Mouse (Mus musculus) neural tube, embryonic 15.5 days (tissue): ENCODE measurements around the gene B4gat1. TPM values are rescaled to one million over a fixed set of nuclear protein-coding genes. Genes with fewer than 3 reads are reported as not detected.
A peak's percentile ranks its signal among the peaks of the same experiment; 100 is the strongest.

Experiments
- ATAC-seq: fragments of 200-750 bp; cut with Nextera tagmentation; 2 replicates; pipeline ENCODE4 v1.8.0; 2017; ENCODE audit warnings: mild to moderate bottlenecking, moderate TSS enrichment, moderate library complexity; ENCODE audit not compliant: low FRiP score
- H3K27ac ChIP-seq: fragments of 300-500 bp; sonication (generic); replicated peaks from 2 replicates; pipeline ENCODE4 v1.5.1; 2015; ENCODE audit warnings: mild to moderate bottlenecking, inconsistent platforms
- H3K27me3 ChIP-seq: fragments of 300-500 bp; sonication (generic); replicated peaks from 2 replicates; pipeline ENCODE4 v1.6.1; 2015; ENCODE audit warnings: inconsistent platforms
- H3K36me3 ChIP-seq: fragments of 300-500 bp; sonication (generic); 2 replicates; pipeline ENCODE4 v1.6.1; 2015; ENCODE audit warnings: inconsistent platforms
- H3K4me1 ChIP-seq: fragments of 300-500 bp; sonication (generic); 2 replicates; pipeline ENCODE4 v1.6.1; 2015; ENCODE audit warnings: inconsistent platforms
- H3K4me2 ChIP-seq: fragments of 300-500 bp; sonication (generic); 2 replicates; pipeline ENCODE4 v1.6.1; 2015; ENCODE audit warnings: inconsistent platforms, mild to moderate bottlenecking, moderate library complexity
- H3K4me3 ChIP-seq: fragments of 300-500 bp; sonication (generic); replicated peaks from 2 replicates; pipeline ENCODE4 v1.5.1; 2015; ENCODE audit warnings: mild to moderate bottlenecking, inconsistent platforms
- H3K9ac ChIP-seq: fragments of 300-500 bp; sonication (generic); replicated peaks from 2 replicates; pipeline ENCODE4 v1.6.1; 2015; ENCODE audit warnings: mild to moderate bottlenecking, inconsistent platforms
- H3K9me3 ChIP-seq: fragments of 300-500 bp; sonication (generic); replicated peaks from 2 replicates; pipeline ENCODE4 v1.6.1; 2016; ENCODE audit warnings: inconsistent platforms
- WGBS: fragments of 180-500 bp; shearing (Covaris S2); methylation state at CpG from one replicate; pipeline ENCODE4 v1.1.7; 2015; ENCODE audit warnings: mixed read lengths; 5-methylcytosine and 5-hydroxymethylcytosine counted together
- polyA plus RNA-seq: library from polyadenylated mRNA; unstranded; fragments of >200 nt; fragmentation: Nextera tagmentation; extraction: Ambion mirVana; gene quantifications from 2 replicates; pipeline ENCODE4 v1.2.1, GENCODE M21; 2015

B4gat1 gene
- polyA plus RNA-seq, 1 experiment from 2014 or later: 113 TPM

DNA sequence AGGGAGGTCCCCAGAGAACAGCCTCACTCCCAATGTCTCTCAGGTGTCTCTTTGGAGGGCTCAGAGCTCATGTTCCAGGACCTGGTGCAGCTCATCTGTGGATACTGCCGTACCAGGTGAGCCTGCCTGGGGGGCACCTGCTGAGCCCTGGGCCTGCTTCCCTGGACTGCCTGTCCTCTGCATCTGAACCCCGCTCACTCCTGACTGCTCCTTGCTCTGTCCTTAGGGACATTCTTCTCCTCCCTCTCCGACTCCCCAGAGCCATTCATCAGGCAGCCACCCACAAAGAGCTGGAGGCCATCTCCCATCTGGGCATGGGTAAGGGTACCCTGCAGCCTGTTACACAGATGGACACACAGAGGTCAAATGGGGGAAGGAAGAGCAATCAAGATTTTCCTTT, 12.9 kb downstream of the B4gat1 start:
- no peak overlapping the region for H3K27ac ChIP-seq
- no peak for ATAC-seq
- no peaks in the 10 kb centered on the region for H3K9me3 ChIP-seq
- H3K9ac ChIP-seq: no peak overlapping the region
- no peak overlapping the region for H3K4me3 ChIP-seq
- peak overlapping the region; percentile 24; the same call in 1 of the 2 replicates for H3K4me2 ChIP-seq
- 44% methylated on average over 3 of the region's 3 CpGs for WGBS
- H3K27me3 ChIP-seq: peaks cover 48% of the 10 kb centered on the region
- peaks cover 26% of the 10 kb centered on the region for H3K36me3 ChIP-seq
- H3K4me1 ChIP-seq: peaks cover 18% of the 10 kb centered on the region

DNA sequence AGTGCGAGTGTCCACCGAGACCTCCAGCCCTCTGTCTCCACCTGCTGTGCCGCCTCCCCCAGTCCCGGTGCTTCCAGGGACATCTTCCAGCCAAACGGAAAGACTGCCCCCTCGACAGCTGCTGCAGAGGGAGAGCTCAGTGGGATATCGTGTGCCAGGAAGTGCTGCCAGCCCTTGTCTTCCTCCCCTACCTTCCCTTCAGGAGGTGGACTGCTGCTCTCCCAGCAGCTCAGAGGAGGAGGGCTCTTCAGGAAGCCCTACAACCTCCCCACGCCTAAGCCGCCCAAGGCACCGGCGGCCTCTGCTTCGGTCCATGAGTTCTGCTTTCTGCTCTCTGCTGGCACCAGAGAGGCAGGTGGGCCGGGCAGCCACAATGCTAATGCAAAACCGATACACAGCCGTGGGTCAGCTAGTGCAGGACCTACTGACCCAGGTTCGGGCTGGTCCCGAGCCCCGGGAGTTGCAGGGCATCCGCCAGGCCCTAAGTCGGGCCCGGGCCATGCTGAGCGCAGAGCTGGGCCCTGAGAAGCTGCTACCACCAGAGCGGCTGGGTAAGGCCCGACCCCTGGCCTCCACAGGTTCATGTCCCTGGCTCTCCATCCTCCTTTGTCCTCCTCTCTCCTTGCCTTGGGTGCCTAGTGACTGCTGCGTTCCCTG, 13.7 kb downstream of the B4gat1 start:
- no peak for ATAC-seq
- no peak overlapping the region for H3K4me3 ChIP-seq
- no peak overlapping the region for H3K9ac ChIP-seq
- WGBS: 33% methylated on average over 25 of the region's 25 CpGs
- no peak overlapping the region for H3K27ac ChIP-seq
- no peak overlapping the region for H3K4me2 ChIP-seq
- peaks cover 19% of the 10 kb centered on the region for H3K4me1 ChIP-seq
- peaks cover 18% of the 10 kb centered on the region for H3K36me3 ChIP-seq
- no peaks in the 10 kb centered on the region for H3K9me3 ChIP-seq
- H3K27me3 ChIP-seq: peaks cover 48% of the 10 kb centered on the region

DNA sequence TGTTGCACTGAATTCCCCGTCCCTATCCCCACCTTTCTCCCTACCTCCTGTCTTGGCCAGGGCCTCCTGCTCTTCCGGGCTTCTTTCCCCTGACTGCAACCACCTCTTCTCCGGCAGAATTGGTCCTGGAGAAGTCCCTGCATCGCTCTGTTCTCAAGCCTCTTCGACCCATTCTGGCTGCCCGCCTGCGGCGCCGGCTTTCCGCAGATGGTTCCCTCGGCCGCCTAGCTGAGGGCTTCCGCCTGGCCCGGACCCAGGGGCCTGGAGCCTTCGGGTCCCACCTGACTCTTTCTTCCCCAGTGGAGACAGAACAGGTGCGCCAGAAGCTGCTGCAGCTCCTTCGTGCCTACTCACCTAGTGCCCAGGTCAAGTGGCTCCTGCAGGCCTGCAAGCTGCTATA, 14.2 kb downstream of the B4gat1 start:
- H3K27ac ChIP-seq: no peak overlapping the region
- H3K4me1 ChIP-seq: peaks cover 19% of the 10 kb centered on the region
- no peaks in the 10 kb centered on the region for H3K9me3 ChIP-seq
- no peak overlapping the region for H3K4me2 ChIP-seq
- H3K9ac ChIP-seq: no peak overlapping the region
- no peak for ATAC-seq
- H3K4me3 ChIP-seq: no peak overlapping the region
- WGBS: 62% methylated on average over 17 of the region's 17 CpGs
- H3K36me3 ChIP-seq: peaks cover 12% of the 10 kb centered on the region; the same call in 1 of the 2 replicates
- H3K27me3 ChIP-seq: peaks cover 52% of the 10 kb centered on the region

DNA sequence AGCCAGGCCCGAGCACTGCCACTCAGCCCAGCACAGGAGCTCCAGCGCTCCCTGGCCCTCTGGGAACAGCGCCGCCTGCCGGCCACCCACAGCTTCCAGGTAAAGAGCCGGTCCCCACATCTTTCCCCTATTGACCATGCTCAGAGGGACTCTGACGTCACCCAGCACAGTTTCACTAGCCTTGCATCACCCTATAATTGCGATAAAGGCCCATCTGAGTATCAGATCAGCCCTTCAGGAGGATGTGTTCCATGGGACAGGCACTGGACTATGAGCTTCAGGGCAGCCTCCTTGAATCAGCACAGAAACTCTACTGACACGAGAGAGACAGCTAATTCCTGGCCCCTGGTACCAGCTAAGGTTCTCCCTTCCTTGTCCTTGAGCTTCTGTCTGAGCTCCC, 15.3 kb downstream of the B4gat1 start:
- peaks cover 21% of the 10 kb centered on the region for H3K4me1 ChIP-seq
- H3K4me3 ChIP-seq: no peak overlapping the region
- H3K36me3 ChIP-seq: peaks cover 2% of the 10 kb centered on the region; the same call in 1 of the 2 replicates
- WGBS: 24% methylated on average over 9 of the region's 9 CpGs
- H3K27me3 ChIP-seq: peaks cover 56% of the 10 kb centered on the region
- no peak overlapping the region for H3K9ac ChIP-seq
- H3K27ac ChIP-seq: no peak overlapping the region
- H3K4me2 ChIP-seq: no peak overlapping the region
- no peaks in the 10 kb centered on the region for H3K9me3 ChIP-seq
- ATAC-seq: no peak

DNA sequence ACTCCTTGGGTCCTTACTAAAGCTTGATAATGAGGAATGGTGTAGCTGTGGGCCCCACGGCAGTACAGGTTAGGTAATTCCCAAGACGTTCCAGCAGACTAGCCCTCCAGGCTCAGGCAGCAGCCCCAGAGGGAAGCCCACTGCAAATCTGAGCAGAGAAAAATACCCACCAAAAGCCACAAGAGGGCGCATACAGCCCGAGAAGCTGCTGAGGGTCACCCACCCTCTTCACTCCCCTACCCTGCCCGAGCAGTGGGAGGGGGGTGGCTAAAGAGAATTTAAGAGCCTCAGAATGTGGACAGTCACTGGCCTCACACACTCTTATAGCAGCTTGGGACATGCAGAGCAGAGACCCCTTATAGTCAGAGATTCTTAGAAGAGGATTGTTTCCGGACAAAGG, 17.6 kb downstream of the B4gat1 start:
- no peaks in the 10 kb centered on the region for H3K9me3 ChIP-seq
- H3K27me3 ChIP-seq: peaks cover 41% of the 10 kb centered on the region
- ATAC-seq: no peak

DNA sequence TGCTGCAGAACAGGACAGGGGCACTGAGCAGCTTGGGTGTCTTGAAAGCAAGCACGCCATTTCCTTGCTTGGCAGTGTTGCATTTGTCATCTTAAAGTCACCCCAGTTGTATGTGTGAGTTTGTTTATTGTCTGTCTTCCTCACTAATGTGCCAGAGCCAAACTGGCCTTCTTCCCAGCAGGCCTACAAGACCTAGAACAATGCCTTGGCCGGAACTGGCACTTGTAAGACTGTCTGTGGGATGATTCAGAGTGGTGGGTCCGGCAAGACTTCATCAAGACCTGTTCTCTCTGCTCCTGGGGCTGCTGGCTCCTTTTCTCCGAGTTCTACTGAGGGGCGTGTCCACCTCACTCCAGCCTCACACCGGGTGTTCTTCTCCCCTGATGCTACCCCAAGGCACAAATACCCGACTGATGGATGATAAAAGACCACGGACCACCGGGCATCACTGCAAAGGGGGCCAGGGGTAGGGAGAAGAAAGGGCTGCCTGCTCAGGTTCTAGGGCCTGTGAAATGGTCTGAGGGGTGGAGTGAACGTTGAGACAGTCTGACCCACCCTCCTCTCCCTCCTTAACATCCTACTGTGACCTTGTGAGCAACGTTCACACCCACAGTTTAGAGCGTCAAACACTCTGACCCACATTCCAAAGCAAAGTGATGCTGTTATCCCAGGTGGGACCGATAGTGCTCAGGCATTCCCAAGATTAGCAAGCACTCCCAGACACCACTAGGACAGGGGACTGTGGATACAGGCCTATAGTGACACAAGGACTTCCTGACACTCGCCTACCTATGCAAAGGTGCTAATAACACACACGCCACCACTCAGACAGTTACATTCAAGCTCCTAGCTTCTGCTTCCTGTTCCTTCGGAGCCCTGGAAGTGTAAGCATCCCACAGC, 19.5 kb downstream of the B4gat1 start:
- no peak overlapping the region for H3K4me2 ChIP-seq
- WGBS: 19% methylated on average over 16 of the region's 16 CpGs
- H3K36me3 ChIP-seq: no peaks in the 10 kb centered on the region
- H3K9me3 ChIP-seq: no peaks in the 10 kb centered on the region
- no peak overlapping the region for H3K4me3 ChIP-seq
- H3K27me3 ChIP-seq: peaks cover 22% of the 10 kb centered on the region
- no peak overlapping the region for H3K27ac ChIP-seq
- no peak overlapping the region for H3K9ac ChIP-seq
- no peak for ATAC-seq
- peaks cover 18% of the 10 kb centered on the region for H3K4me1 ChIP-seq

More for the DNA sequence above, 17.6 kb downstream of the B4gat1 start:
- 10% methylated on average over 6 of the region's 6 CpGs for WGBS
- H3K36me3 ChIP-seq: no peaks in the 10 kb centered on the region
- no peak overlapping the region for H3K9ac ChIP-seq
- H3K4me3 ChIP-seq: no peak overlapping the region
- no peak overlapping the region for H3K4me2 ChIP-seq
- peaks cover 18% of the 10 kb centered on the region for H3K4me1 ChIP-seq
- no peak overlapping the region for H3K27ac ChIP-seq

DNA sequence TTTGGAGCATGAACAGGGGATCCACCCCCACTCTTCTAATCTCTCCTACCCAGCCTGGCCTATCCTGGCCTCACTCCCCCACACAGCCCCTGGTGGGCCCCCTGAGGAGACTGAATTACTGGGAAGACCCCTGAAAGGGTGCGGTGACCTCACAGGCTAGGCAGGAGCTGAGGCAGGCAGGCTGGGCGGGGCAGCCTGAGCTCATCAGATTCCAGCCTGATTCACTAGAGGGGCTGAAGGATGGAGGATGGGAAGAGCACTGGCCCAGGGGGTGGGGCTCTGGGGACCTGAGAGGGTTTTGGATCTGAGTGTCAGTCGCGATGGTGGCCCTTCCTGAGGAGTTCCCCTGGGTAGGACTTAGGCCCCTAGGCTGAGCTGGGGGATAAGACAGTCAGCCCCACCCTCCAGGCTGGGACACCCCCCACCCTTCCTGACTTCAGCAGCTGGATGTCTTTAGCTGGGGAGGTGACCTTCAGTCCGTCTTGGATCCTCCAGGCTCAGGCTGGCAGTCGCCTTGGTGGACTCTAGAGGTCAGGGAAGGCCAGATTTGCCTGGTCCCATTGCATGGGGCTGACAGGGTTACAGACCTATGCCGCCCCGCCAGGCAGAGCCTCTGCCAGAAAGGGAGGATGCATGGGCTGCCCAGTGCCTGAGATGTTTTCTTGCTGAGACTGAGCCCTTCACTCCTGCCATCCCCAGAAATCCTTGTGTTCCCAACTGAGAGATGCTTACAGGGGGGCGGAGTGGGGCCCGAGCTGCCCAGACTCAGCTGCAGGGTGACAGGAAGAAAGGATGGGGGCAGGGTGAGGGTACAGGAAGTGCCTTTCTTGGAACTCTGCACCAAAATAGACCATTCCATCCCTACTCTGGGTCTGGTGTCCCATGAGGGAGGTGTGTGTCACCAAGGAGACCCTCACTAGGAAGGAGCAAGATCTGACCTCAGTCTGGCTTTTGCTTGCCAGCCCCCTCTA, 20.5 kb downstream of the B4gat1 start:
- no peak overlapping the region for H3K4me3 ChIP-seq

DNA sequence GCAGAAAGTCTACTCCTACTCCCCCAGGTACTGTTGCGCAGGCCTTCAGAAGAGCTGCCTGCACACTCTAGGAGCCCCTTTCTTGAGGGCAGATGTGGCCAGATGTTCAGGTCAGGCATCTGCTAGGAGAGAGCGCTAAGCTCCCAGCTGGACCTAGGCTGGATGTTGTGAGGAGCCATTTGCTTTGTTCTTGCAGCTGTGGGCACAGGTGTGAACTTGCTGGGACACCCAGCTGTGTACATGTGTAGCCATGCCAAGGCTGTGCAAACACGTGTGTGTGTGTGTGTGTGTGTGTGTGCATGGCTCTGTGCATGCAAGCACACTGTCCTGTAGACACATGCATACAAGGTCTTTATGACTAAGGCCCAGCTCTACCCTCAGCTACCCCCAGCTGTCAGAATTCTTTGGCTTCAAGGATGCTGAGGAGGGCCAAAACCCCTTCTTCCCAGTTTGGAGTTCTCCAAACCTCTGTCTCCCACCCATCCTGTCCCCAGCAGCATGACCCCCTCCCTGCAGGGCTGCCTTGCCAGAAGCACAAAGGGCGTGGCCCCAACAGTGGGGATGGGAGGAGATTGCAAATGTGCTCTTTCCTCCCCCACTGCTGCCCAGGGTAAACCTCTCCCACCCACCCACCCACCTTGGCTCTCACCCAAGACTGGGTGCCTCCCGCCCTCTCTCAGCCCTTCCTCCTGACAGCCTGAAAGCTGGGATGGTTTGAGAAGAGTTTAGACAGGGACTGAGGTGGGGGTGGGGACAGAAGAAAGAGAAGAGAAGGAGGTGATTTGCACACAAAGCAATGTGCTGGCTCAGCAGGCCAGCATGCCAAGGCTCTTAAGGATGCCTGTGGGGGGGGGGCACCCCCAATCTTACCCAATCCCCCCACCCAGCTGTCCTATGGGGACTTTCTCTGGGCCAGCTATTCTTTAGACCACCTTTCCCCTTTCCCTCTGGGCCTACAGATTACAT, 22.0 kb downstream of the B4gat1 start:
- no peaks in the 10 kb centered on the region for H3K9me3 ChIP-seq
- H3K9ac ChIP-seq: no peak overlapping the region
- H3K27ac ChIP-seq: no peak overlapping the region
- H3K4me2 ChIP-seq: no peak overlapping the region
- ATAC-seq: no peak
- peaks cover 18% of the 10 kb centered on the region for H3K4me1 ChIP-seq
- H3K36me3 ChIP-seq: no peaks in the 10 kb centered on the region
- H3K27me3 ChIP-seq: peaks cover 13% of the 10 kb centered on the region
- no peak overlapping the region for H3K4me3 ChIP-seq
- WGBS: 38% methylated on average over 5 of the region's 5 CpGs

More for the DNA sequence above, 20.5 kb downstream of the B4gat1 start:
- 23% methylated on average over 10 of the region's 10 CpGs for WGBS
- Histone ChIP-seq H3K4me2 (no peak overlapping the region), H3K9ac (no peak overlapping the region), H3K9me3 (no peaks in the 10 kb centered on the region), H3K36me3 (no peaks in the 10 kb centered on the region), H3K27me3 (peaks cover 15% of the 10 kb centered on the region), H3K27ac (no peak overlapping the region), H3K4me1 (peaks cover 18% of the 10 kb centered on the region)
- 0 out of 2 replicates have a peak, but pooled peaks have one; percentile 5 for ATAC-seq

DNA sequence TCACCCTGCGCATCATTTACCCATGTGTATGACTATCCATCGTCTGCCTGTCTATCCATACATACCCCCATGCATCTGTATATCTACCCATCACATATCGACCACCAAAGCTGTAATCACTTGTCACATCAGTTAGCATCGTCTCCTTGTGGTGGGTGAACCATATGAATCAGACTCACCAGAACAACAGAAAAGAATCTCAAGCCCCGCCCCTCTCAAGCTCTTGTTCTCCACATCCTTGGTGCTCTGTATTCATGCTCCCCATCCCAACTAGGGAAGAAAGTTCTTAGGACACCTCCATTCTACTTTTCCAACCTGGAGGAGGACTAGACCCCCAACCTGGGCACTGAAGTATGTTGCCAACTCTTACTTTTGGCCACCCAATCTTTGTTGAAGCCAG, 23.4 kb downstream of the B4gat1 start:
- H3K9me3 ChIP-seq: no peaks in the 10 kb centered on the region
- 90% methylated on average over 5 of the region's 5 CpGs for WGBS
- peaks cover 13% of the 10 kb centered on the region for H3K4me1 ChIP-seq
- H3K4me2 ChIP-seq: no peak overlapping the region
- H3K36me3 ChIP-seq: no peaks in the 10 kb centered on the region
- no peak overlapping the region for H3K27ac ChIP-seq
- no peak overlapping the region for H3K9ac ChIP-seq
- no peak overlapping the region for H3K4me3 ChIP-seq
- peaks cover 24% of the 10 kb centered on the region for H3K27me3 ChIP-seq
- no peak for ATAC-seq

DNA sequence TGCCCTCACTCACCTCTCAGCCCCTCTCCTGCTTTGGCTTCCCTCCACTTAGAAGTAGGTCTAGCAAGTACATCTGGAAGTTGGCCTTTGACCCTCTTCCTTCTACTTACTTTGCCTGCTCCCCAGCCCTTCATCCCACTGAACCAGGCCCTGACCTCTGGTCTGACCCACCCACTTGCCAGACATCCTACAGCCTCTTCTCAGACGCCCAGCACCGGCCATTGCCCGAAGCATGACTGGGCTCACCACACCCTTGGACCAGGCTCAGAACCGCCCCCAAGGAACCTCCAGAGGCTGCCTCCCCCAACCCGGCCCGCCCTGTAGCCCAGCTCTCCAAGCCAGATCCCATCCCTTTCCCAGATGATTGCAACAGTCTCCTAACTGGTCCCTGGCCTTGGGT, 23.8 kb downstream of the B4gat1 start:
- peaks cover 27% of the 10 kb centered on the region for H3K27me3 ChIP-seq
- no peak overlapping the region for H3K4me2 ChIP-seq
- H3K36me3 ChIP-seq: no peaks in the 10 kb centered on the region
- no peaks in the 10 kb centered on the region for H3K9me3 ChIP-seq
- no peak for ATAC-seq
- WGBS: 95% methylated on average over 6 of the region's 6 CpGs
- H3K27ac ChIP-seq: no peak overlapping the region
- no peak overlapping the region for H3K9ac ChIP-seq
- no peak overlapping the region for H3K4me3 ChIP-seq
- H3K4me1 ChIP-seq: peaks cover 17% of the 10 kb centered on the region
